Mouse (Mus musculus) neural tube, embryonic 14.5 days (tissue): ENCODE results near the gene Sema4c. TPM values are rescaled to one million over a fixed set of nuclear protein-coding genes. Genes with fewer than 3 reads are reported as not detected.
A peak's percentile ranks its signal among the peaks of the same experiment; 100 is the strongest.

Source experiments
- ATAC-seq: fragments of 200-750 bp; cut with Nextera tagmentation; 2 replicates; pipeline ENCODE4 v1.8.0; 2017; ENCODE audit warnings: low read depth, mild to moderate bottlenecking, moderate TSS enrichment, moderate library complexity
- H3K27ac ChIP-seq: fragments of 300-500 bp; sonication (generic); 2 replicates; pipeline ENCODE4 v1.5.1; 2014; ENCODE audit warnings: low read depth, mild to moderate bottlenecking, control low read depth, low read length, moderate library complexity, mixed read lengths
- H3K27me3 ChIP-seq: fragments of 300-500 bp; sonication (generic); 2 replicates; pipeline ENCODE4 v1.6.1; 2014; ENCODE audit warnings: low read length; ENCODE audit not compliant: control insufficient read depth, insufficient read depth
- H3K36me3 ChIP-seq: fragments of 300-500 bp; sonication (generic); 2 replicates; pipeline ENCODE4 v1.6.1; 2014; ENCODE audit warnings: low read length, mixed read lengths; ENCODE audit not compliant: control insufficient read depth, insufficient read depth
- H3K4me1 ChIP-seq: fragments of 300-500 bp; sonication (generic); 2 replicates; pipeline ENCODE4 v1.6.1; 2014; ENCODE audit warnings: low read length; ENCODE audit not compliant: control insufficient read depth, insufficient read depth
- H3K4me2 ChIP-seq: fragments of 300-500 bp; sonication (generic); 2 replicates; pipeline ENCODE4 v1.6.1; 2014; ENCODE audit warnings: mild to moderate bottlenecking, low read depth, low read length, control low read depth
- H3K4me3 ChIP-seq: fragments of 300-500 bp; sonication (generic); 2 replicates; pipeline ENCODE4 v1.5.1; 2014; ENCODE audit warnings: low read depth, low read length, control low read depth, mixed read lengths
- H3K9ac ChIP-seq: fragments of 300-500 bp; sonication (generic); replicated peaks from 2 replicates; pipeline ENCODE4 v1.6.1; 2014; ENCODE audit warnings: low read depth, mild to moderate bottlenecking, control low read depth, low read length, mixed read lengths
- H3K9me3 ChIP-seq: fragments of 300-500 bp; sonication (generic); 2 replicates; pipeline ENCODE4 v1.6.1; 2016; ENCODE audit warnings: low read length; ENCODE audit not compliant: control insufficient read depth
- WGBS: fragments of 180-500 bp; shearing (Covaris S2); extraction: QIAGEN DNeasy Blood & Tissue Kit; methylation state at CpG from one replicate; pipeline ENCODE4 v1.1.7; 2014; 5-methylcytosine and 5-hydroxymethylcytosine counted together
- polyA plus RNA-seq: library from polyadenylated mRNA; unstranded; fragments of >200 nt; fragmentation: Nextera tagmentation; extraction: Ambion mirVana; gene quantifications from 2 replicates; pipeline ENCODE4 v1.2.1, GENCODE M21; 2014

Sema4c gene
- polyA plus RNA-seq, 1 experiment from 2014 or later: 5.2 TPM

- Histone ChIP-seq H3K4me2 (no peak overlapping the region), H3K27ac (no peak overlapping the region), H3K9ac (no peak overlapping the region), H3K9me3 (no peaks in the 10 kb centered on the region), H3K4me1 (0 out of 2 replicates have a peak, but pooled peaks cover 7% of the 10 kb centered on the region), H3K36me3 (peaks cover 5% of the 10 kb centered on the region; the same call in 1 of the 2 replicates), H3K27me3 (no peaks in the 10 kb centered on the region), H3K4me3 (no peak overlapping the region)
- 13% methylated on average over 1 of the region's 1 CpGs for WGBS
- peak; percentile 18; the same call in 1 of the 2 replicates for ATAC-seq
Measured at GRCm38 (mm10) chr1:36528351-36528750, 29.8 kb downstream of the Sema4c start.

- Histone ChIP-seq H3K9me3 (no peaks in the 10 kb centered on the region), H3K4me2 (no peak overlapping the region), H3K27me3 (no peaks in the 10 kb centered on the region), H3K4me1 (0 out of 2 replicates have a peak, but pooled peaks cover 13% of the 10 kb centered on the region), H3K4me3 (no peak overlapping the region), H3K9ac (no peak overlapping the region), H3K27ac (no peak overlapping the region), H3K36me3 (peaks cover 15% of the 10 kb centered on the region)
- ATAC-seq: no peak
- WGBS: 91% methylated on average over 10 of the region's 10 CpGs
Measured at GRCm38 (mm10) chr1:36526903-36527302, 31.2 kb downstream of the Sema4c start.

- Histone ChIP-seq H3K9me3 (no peaks in the 10 kb centered on the region), H3K4me3 (no peak overlapping the region), H3K27me3 (no peaks in the 10 kb centered on the region), H3K4me1 (0 out of 2 replicates have a peak, but pooled peaks cover 13% of the 10 kb centered on the region), H3K36me3 (peaks cover 24% of the 10 kb centered on the region), H3K4me2 (no peak overlapping the region), H3K9ac (no peak overlapping the region), H3K27ac (no peak overlapping the region)
- 96% methylated on average over 12 of the region's 12 CpGs for WGBS
- no peak for ATAC-seq
Measured at GRCm38 (mm10) chr1:36525774-36526173, 32.4 kb downstream of the Sema4c start.

- H3K9ac ChIP-seq: no peak overlapping the region
- no peak for ATAC-seq
- no peak overlapping the region for H3K4me2 ChIP-seq
- 84% methylated on average over 5 of the region's 5 CpGs for WGBS
- no peaks in the 10 kb centered on the region for H3K27me3 ChIP-seq
- peaks cover 39% of the 10 kb centered on the region for H3K36me3 ChIP-seq
- H3K9me3 ChIP-seq: no peaks in the 10 kb centered on the region
- H3K4me3 ChIP-seq: no peak overlapping the region
- H3K4me1 ChIP-seq: 0 out of 2 replicates have a peak, but pooled peaks cover 13% of the 10 kb centered on the region
- H3K27ac ChIP-seq: peak overlapping the region; percentile 34; the same call in 1 of the 2 replicates
Measured at GRCm38 (mm10) chr1:36524058-36524457, 34.1 kb downstream of the Sema4c start.

- ATAC-seq: peak; percentile 71; the same call in 1 of the 2 replicates
- Histone ChIP-seq H3K4me3 (no peak overlapping the region), H3K27ac (peak overlapping the region; percentile 34; the same call in 1 of the 2 replicates), H3K27me3 (no peaks in the 10 kb centered on the region), H3K9ac (0 out of 2 replicates have a peak overlapping the region, but pooled peaks have one; percentile 1), H3K36me3 (peaks cover 42% of the 10 kb centered on the region), H3K4me2 (no peak overlapping the region), H3K4me1 (0 out of 2 replicates have a peak, but pooled peaks cover 13% of the 10 kb centered on the region), H3K9me3 (no peaks in the 10 kb centered on the region)
- 39% methylated on average over 9 of the region's 9 CpGs for WGBS
Measured at GRCm38 (mm10) chr1:36523332-36524013, 34.7 kb downstream of the Sema4c start.

- no peak overlapping the region for H3K9ac ChIP-seq
- no peaks in the 10 kb centered on the region for H3K9me3 ChIP-seq
- no peak overlapping the region for H3K27ac ChIP-seq
- WGBS: 92% methylated on average over 7 of the region's 7 CpGs
- H3K27me3 ChIP-seq: no peaks in the 10 kb centered on the region
- H3K4me2 ChIP-seq: no peak overlapping the region
- 0 out of 2 replicates have a peak, but pooled peaks cover 13% of the 10 kb centered on the region for H3K4me1 ChIP-seq
- H3K4me3 ChIP-seq: no peak overlapping the region
- ATAC-seq: no peak
- peaks cover 42% of the 10 kb centered on the region for H3K36me3 ChIP-seq
Measured at GRCm38 (mm10) chr1:36522210-36522609, 35.9 kb downstream of the Sema4c start.

GRCm38 (mm10) chr1:36519626-36520025 is 38.5 kb downstream of the Sema4c start:
- H3K9me3 ChIP-seq: no peaks in the 10 kb centered on the region
- ATAC-seq: no peak
- 84% methylated on average over 11 of the region's 11 CpGs for WGBS
- H3K9ac ChIP-seq: no peak overlapping the region
- H3K36me3 ChIP-seq: peaks cover 37% of the 10 kb centered on the region
- no peak overlapping the region for H3K4me2 ChIP-seq
- H3K4me3 ChIP-seq: no peak overlapping the region
- peaks cover 25% of the 10 kb centered on the region for H3K4me1 ChIP-seq
- no peaks in the 10 kb centered on the region for H3K27me3 ChIP-seq
- H3K27ac ChIP-seq: no peak overlapping the region

- Histone ChIP-seq H3K9me3 (no peaks in the 10 kb centered on the region), H3K27me3 (no peaks in the 10 kb centered on the region), H3K27ac (no peak overlapping the region), H3K9ac (no peak overlapping the region), H3K36me3 (peaks cover 37% of the 10 kb centered on the region), H3K4me1 (peaks cover 29% of the 10 kb centered on the region), H3K4me2 (no peak overlapping the region), H3K4me3 (no peak overlapping the region)
- no peak for ATAC-seq
- WGBS: 85% methylated on average over 3 of the region's 3 CpGs
Measured at GRCm38 (mm10) chr1:36518259-36518658, 39.9 kb downstream of the Sema4c start.

- peaks cover 27% of the 10 kb centered on the region for H3K4me1 ChIP-seq
- ATAC-seq: no peak
Measured at GRCm38 (mm10) chr1:36513718-36514117, 44.4 kb downstream of the Sema4c start.

More at GRCm38 (mm10) chr1:36513718-36514117, 44.4 kb downstream of the Sema4c start:
- Histone ChIP-seq H3K36me3 (no peaks in the 10 kb centered on the region), H3K9me3 (no peaks in the 10 kb centered on the region), H3K4me3 (peak overlapping the region; percentile 70), H3K27ac (no peak overlapping the region), H3K4me2 (peak overlapping the region; percentile 99), H3K9ac (no peak overlapping the region), H3K27me3 (peaks cover 6% of the 10 kb centered on the region; the same call in 1 of the 2 replicates)
- 34% methylated on average over 2 of the region's 2 CpGs for WGBS
